Mouse (Mus musculus) ES-E14 (cell line): ENCODE data around the gene Igfbp6. TPM values are rescaled to one million over a fixed set of nuclear protein-coding genes. Genes with fewer than 3 reads are reported as not detected.
A peak's percentile ranks its signal among the peaks of the same experiment; 100 is the strongest.

Source experiments
- DNase-seq: peaks from one replicate; pipeline ENCODE4 v3.0.0-alpha.2; 2013; ENCODE audit warnings: low read depth, low spot score
- H3K27ac ChIP-seq: 2 replicates; pipeline ENCODE4 v1.5.1; 2012; ENCODE audit warnings: low read depth, mild to moderate bottlenecking, low read length, moderate library complexity, mixed read lengths; ENCODE audit not compliant: poor library complexity, insufficient read depth, severe bottlenecking
- H3K36me3 ChIP-seq: 2 replicates; pipeline ENCODE4 v1.6.1; 2012; ENCODE audit warnings: mild to moderate bottlenecking, low read length, moderate library complexity, mixed read lengths; ENCODE audit not compliant: control insufficient read depth, poor library complexity, insufficient read depth, severe bottlenecking
- H3K4me1 ChIP-seq, 2 experiments: fragments of 150-350 bp in 1 of 2; sonication (generic) in 1 of 2; 2 replicates each; pipeline ENCODE4 v1.6.1; 2012; ENCODE audit warnings: low read length in 2 of 2, mild to moderate bottlenecking in 1 of 2, mixed read lengths in 1 of 2; ENCODE audit not compliant: control insufficient read depth in 2 of 2, insufficient read depth in 2 of 2, poor library complexity in 1 of 2
- H3K4me3 ChIP-seq, 2 experiments: fragments of 150-350 bp in 1 of 2; sonication (generic) in 1 of 2; 2 replicates each; pipeline ENCODE4 v1.5.1; 2012; ENCODE audit warnings: low read length in 2 of 2, low read depth in 1 of 2, mild to moderate bottlenecking in 1 of 2, mixed read lengths in 1 of 2; ENCODE audit not compliant: insufficient read depth in 1 of 2, poor library complexity in 1 of 2, severe bottlenecking in 1 of 2
- H3K9ac ChIP-seq: 2 replicates; pipeline ENCODE4 v1.6.1; 2012; ENCODE audit warnings: low read depth, mild to moderate bottlenecking, low read length, mixed read lengths; ENCODE audit not compliant: poor library complexity, insufficient read depth, severe bottlenecking
- H3K9me3 ChIP-seq: fragments of 150-350 bp; sonication (generic); 2 replicates; pipeline ENCODE4 v1.6.1; 2012; ENCODE audit warnings: low read depth, mild to moderate bottlenecking, low read length; ENCODE audit not compliant: control insufficient read depth, insufficient read depth
- CHD2 ChIP-seq: IDR thresholded peaks from 2 replicates; pipeline ENCODE4 v1.6.1; 2014; ENCODE audit warnings: mild to moderate bottlenecking, low read depth, low read length, inconsistent platforms
- HCFC1 ChIP-seq: IDR thresholded peaks from 2 replicates; pipeline ENCODE4 v1.6.1; 2012; ENCODE audit warnings: low read length, inconsistent platforms, borderline replicate concordance; ENCODE audit not compliant: insufficient read depth
- MAFK ChIP-seq: IDR thresholded peaks from 2 replicates; pipeline ENCODE4 v1.6.1; 2014; ENCODE audit warnings: mild to moderate bottlenecking, low read depth, low read length, inconsistent platforms; ENCODE audit not compliant: insufficient read depth
- ZC3H11A ChIP-seq: IDR thresholded peaks from 2 replicates; pipeline ENCODE4 v1.6.1; 2012; ENCODE audit warnings: low read depth, mild to moderate bottlenecking, inconsistent platforms, low read length, borderline replicate concordance
- ZNF384 ChIP-seq: IDR thresholded peaks from 2 replicates; pipeline ENCODE4 v1.6.1; 2012; ENCODE audit warnings: low read depth, low read length, inconsistent platforms
- in situ Hi-C, 2 experiments: fragments of 600-800 bp; cut with MboI; formaldehyde crosslinking; loops; one replicate each; pipeline ENCODE4 v1.15.1; 2025; ENCODE audit warnings: low sequenced_read_pairs in 2 of 2, inconsistent platforms in 1 of 2; ENCODE audit not compliant: unreplicated experiment in 2 of 2
- total RNA-seq: library from RNA; depleted of rRNA; stranded (reverse); fragments of 300-350 nt; gene quantifications from 2 replicates; pipeline ENCODE4 v1.2.3, GENCODE M21; 2012

Gene Igfbp6
- total RNA-seq, 1 experiment = 7.5 TPM

GRCm38 (mm10) chr15:102141120-102141519 lies 3.0 kb upstream of the Igfbp6 start:
- in situ Hi-C loops = no loop called here
- Histone ChIP-seq H3K4me1 (peaks cover 0 to 4% of the 10 kb centered on the region in 2 experiments; a peak in 1 of 4 replicates), H3K4me3 (no peak overlapping the region), H3K36me3 (no peaks in the 10 kb centered on the region), H3K27ac (no peak overlapping the region), H3K9ac (no peak overlapping the region), H3K9me3 (no peaks in the 10 kb centered on the region)
- no peak for DNase-seq
- TF ChIP-seq ZC3H11A = no peak
- no peak for TF ChIP-seq CHD2
- no peak for TF ChIP-seq MAFK
- TF ChIP-seq HCFC1 = no peak
- no peak for TF ChIP-seq ZNF384

GRCm38 (mm10) chr15:102142914-102143912 lies 949 bp upstream of the Igfbp6 start:
- no peak overlapping the region for H3K9ac ChIP-seq
- H3K27ac ChIP-seq = no peak overlapping the region
- in situ Hi-C loops = no loop called here
- peak; percentile 33 for DNase-seq
- no peaks in the 10 kb centered on the region for H3K36me3 ChIP-seq
- TF ChIP-seq ZNF384 (peak; percentile 34; the same call in 1 of the 2 replicates), ZC3H11A (no peak)
- no peak overlapping the region for H3K4me3 ChIP-seq
- H3K4me1 ChIP-seq = peaks cover 0 to 2% of the 10 kb centered on the region in 2 experiments; a peak in 1 of 4 replicates
- H3K9me3 ChIP-seq = no peaks in the 10 kb centered on the region

- in situ Hi-C loops = no loop called here
- H3K9ac ChIP-seq = 0 out of 2 replicates have a peak overlapping the region, but pooled peaks have one; percentile 4
- TF ChIP-seq ZNF384 = no peak
- TF ChIP-seq CHD2 = no peak
- no peak for TF ChIP-seq MAFK
- TF ChIP-seq HCFC1 = no peak
- no peak for TF ChIP-seq ZC3H11A
- H3K9me3 ChIP-seq = no peaks in the 10 kb centered on the region
- H3K4me3 ChIP-seq = peak overlapping the region; percentile 44 to 54; a peak in 3 of 4 replicates
- H3K4me1 ChIP-seq = peaks cover 0 to 2% of the 10 kb centered on the region in 2 experiments; a peak in 1 of 4 replicates
- H3K36me3 ChIP-seq = no peaks in the 10 kb centered on the region
- DNase-seq = no peak
- no peak overlapping the region for H3K27ac ChIP-seq
Observed at GRCm38 (mm10) chr15:102144726-102145125, 564 bp downstream of the Igfbp6 start.

- Histone ChIP-seq H3K36me3 (no peaks in the 10 kb centered on the region), H3K4me1 (peaks cover 0 to 4% of the 10 kb centered on the region in 2 experiments; a peak in 1 of 4 replicates), H3K27ac (no peak overlapping the region), H3K9me3 (no peaks in the 10 kb centered on the region), H3K9ac (no peak overlapping the region), H3K4me3 (no peak overlapping the region)
- DNase-seq = no peak
- in situ Hi-C loops = no loop called here
- no peak for TF ChIP-seq CHD2
- TF ChIP-seq MAFK = no peak
- no peak for TF ChIP-seq ZC3H11A
- no peak for TF ChIP-seq HCFC1
- TF ChIP-seq ZNF384 = no peak
Observed at GRCm38 (mm10) chr15:102145330-102145729, 1.2 kb downstream of the Igfbp6 start.
